8 mouse cellular contexts compared by ENCODE assay signal in the genomic region with DNA sequence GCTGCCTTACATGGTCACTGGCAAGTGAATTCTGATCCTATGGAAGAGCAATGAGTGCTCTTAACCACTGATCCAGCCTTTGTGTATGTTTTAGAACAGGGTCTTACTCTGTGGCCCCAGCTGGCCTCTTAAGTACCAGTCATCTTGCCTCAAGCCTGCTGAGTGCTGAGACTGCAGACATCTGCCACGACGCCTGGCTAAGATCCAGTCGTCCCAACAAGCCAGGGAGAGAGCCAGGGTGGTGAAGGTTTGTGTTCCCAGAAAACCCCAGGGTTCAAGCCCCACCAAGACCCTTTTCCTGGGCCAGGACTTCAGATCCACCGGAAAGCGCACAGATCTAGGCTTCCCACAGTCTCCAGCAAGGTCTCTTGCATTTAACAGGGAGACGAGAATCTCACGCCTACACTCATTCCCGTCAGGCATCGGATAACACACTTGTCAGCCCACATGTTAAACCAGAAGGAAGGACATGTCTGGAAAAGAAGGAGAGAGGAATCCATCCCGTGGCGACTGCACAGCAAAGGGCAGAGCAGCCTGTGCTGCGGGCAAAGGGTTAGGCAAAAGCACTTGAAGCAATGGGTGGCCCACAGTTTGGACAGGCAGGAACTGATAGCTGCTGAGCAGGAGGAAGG. TPM values are rescaled to one million over a fixed set of nuclear protein-coding genes. Genes with fewer than 3 reads are reported as not detected.
DNase-seq lines count a peak whose midpoint lies in the region; ATAC-seq and TF ChIP-seq lines count a peak whose summit lies in the region.
"Had no signal": no experiment of that assay in that cellular context is flagged by ENCODE, and none has a peak within 500 bp of the region (broad histone marks: within the 10 kb centered on the region; RNA-seq: fewer than 3 reads in every experiment).

No protein-coding gene starts in this region.

- no peak for ATAC-seq in intestine, embryonic 15.5 days
- ATAC-seq in intestine, postnatal 0 days, result no peak
- 0 out of 2 replicates have a peak, but pooled peaks have one; percentile 12 for ATAC-seq in hindbrain, embryonic 16.5 days
- ATAC-seq in megakaryocyte progenitor cell, adult 5-6 weeks (replicated peaks; ENCODE audit: poor library complexity), result no peak

- H3K4me3 ChIP-seq in intestine, embryonic 15.5 days (replicated peaks), result no peak overlapping the region
- no peak overlapping the region for H3K4me3 ChIP-seq in intestine, postnatal 0 days (ENCODE audit: low read depth, low read length)
- H3K4me3 ChIP-seq in C2C12 (ENCODE audit: insufficient read depth, poor library complexity, severe bottlenecking), result no peak overlapping the region
- no peak overlapping the region for H3K4me3 ChIP-seq in hindbrain, embryonic 16.5 days (ENCODE audit: low read length)
- H3K4me3 ChIP-seq: liver, embryonic 15.5 days had no signal

- H3ac ChIP-seq in C2C12 (ENCODE audit: control insufficient read depth, insufficient read length, low read depth), result peak overlapping the region; percentile 58

- no peaks in the 10 kb centered on the region for H3K27me3 ChIP-seq in intestine, embryonic 15.5 days (replicated peaks)
- H3K27me3 ChIP-seq in intestine, postnatal 0 days (replicated peaks; ENCODE audit: control insufficient read depth, insufficient read depth, low read length), result no peaks in the 10 kb centered on the region
- H3K27me3 ChIP-seq in C2C12 (ENCODE audit: control insufficient read depth, insufficient read depth, insufficient read length), result no peaks in the 10 kb centered on the region
- H3K27me3 ChIP-seq in hindbrain, embryonic 16.5 days (replicated peaks; ENCODE audit: control insufficient read depth, insufficient read depth, low read length), result no peaks in the 10 kb centered on the region
- H3K27me3 ChIP-seq: liver, embryonic 15.5 days had no signal

- peaks cover 75% of the 10 kb centered on the region for H3K79me2 ChIP-seq in C2C12 (ENCODE audit: control insufficient read depth, insufficient read depth)

- H3K27ac ChIP-seq in intestine, embryonic 15.5 days, result peak overlapping the region; percentile 51; the same call in 1 of the 2 replicates
- H3K27ac ChIP-seq in intestine, postnatal 0 days (ENCODE audit: low read depth, low read length), result no peak overlapping the region
- no peak overlapping the region for H3K27ac ChIP-seq in hindbrain, embryonic 16.5 days (ENCODE audit: low read depth, low read length)
- H3K27ac ChIP-seq: liver, embryonic 15.5 days had no signal

- no peaks in the 10 kb centered on the region for H3K9me3 ChIP-seq in intestine, embryonic 15.5 days
- H3K9me3 ChIP-seq in intestine, postnatal 0 days (ENCODE audit: control insufficient read depth), result no peaks in the 10 kb centered on the region
- H3K9me3 ChIP-seq in hindbrain, embryonic 16.5 days (ENCODE audit: control insufficient read depth, low read length), result no peaks in the 10 kb centered on the region
- H3K9me3 ChIP-seq: liver, embryonic 15.5 days had no signal

- no peak overlapping the region for H3K4me2 ChIP-seq in intestine, embryonic 15.5 days (replicated peaks)
- no peak overlapping the region for H3K4me2 ChIP-seq in intestine, postnatal 0 days (replicated peaks; ENCODE audit: low read depth)
- H3K4me2 ChIP-seq in hindbrain, embryonic 16.5 days (ENCODE audit: low read length), result no peak overlapping the region

- DNase-seq in 3134 (ENCODE audit: extremely low read depth, insufficient read length, low spot score), result peak; percentile 70
- DNase-seq in spleen, postnatal 10 days (ENCODE audit: low spot score in 2 of 2), result no peak

- no peaks in the 10 kb centered on the region for H3K36me3 ChIP-seq in intestine, embryonic 15.5 days
- no peaks in the 10 kb centered on the region for H3K36me3 ChIP-seq in intestine, postnatal 0 days (ENCODE audit: control insufficient read depth, insufficient read depth)
- peaks cover 10% of the 10 kb centered on the region for H3K36me3 ChIP-seq in C2C12 (ENCODE audit: control insufficient read depth, insufficient read depth)
- no peaks in the 10 kb centered on the region for H3K36me3 ChIP-seq in hindbrain, embryonic 16.5 days (ENCODE audit: control insufficient read depth, insufficient read depth, low read length)
- H3K36me3 ChIP-seq: liver, embryonic 15.5 days had no signal

- 57% methylated on average over 12 of the region's 12 CpGs for WGBS in intestine, embryonic 15.5 days
- 64% methylated on average over 12 of the region's 12 CpGs for WGBS in intestine, postnatal 0 days
- 55% methylated on average over 12 of the region's 12 CpGs for WGBS in hindbrain, embryonic 16.5 days

- H3K9ac ChIP-seq in intestine, embryonic 15.5 days, result no peak overlapping the region
- H3K9ac ChIP-seq in intestine, postnatal 0 days (ENCODE audit: low read depth, low read length), result no peak overlapping the region
- no peak overlapping the region; the same call in 1 of the 2 replicates for H3K9ac ChIP-seq in hindbrain, embryonic 16.5 days (ENCODE audit: low read depth, low read length)
- H3K9ac ChIP-seq: liver, embryonic 15.5 days had no signal

- H3K79me3 ChIP-seq in C2C12 (ENCODE audit: low read depth), result peaks cover 15% of the 10 kb centered on the region

- TF ChIP-seq CTCF in intestine, postnatal 0 days (IDR thresholded peaks at IDR 0.05; ENCODE audit: low read depth), result no peak
- TF ChIP-seq CTCF in C2C12 (IDR thresholded peaks at IDR 0.05; ENCODE audit: control insufficient read depth, insufficient read depth, insufficient read length), result no peak

- H3K4me1 ChIP-seq in intestine, embryonic 15.5 days (replicated peaks), result peaks cover 22% of the 10 kb centered on the region
- no peaks in the 10 kb centered on the region; the same call in 1 of the 2 replicates for H3K4me1 ChIP-seq in intestine, postnatal 0 days (replicated peaks; ENCODE audit: control insufficient read depth, insufficient read depth, low read length)
- peaks cover 22% of the 10 kb centered on the region for H3K4me1 ChIP-seq in hindbrain, embryonic 16.5 days (ENCODE audit: control insufficient read depth, insufficient read depth, low read depth, low read length)

TF ChIP-seq in C2C12, 6 proteins besides CTCF, POLR2A, EP300 and RAD21:
- TF ChIP-seq FOSL1 (IDR thresholded peaks at IDR 0.05; ENCODE audit: insufficient read depth, low read length, poor library complexity, severe bottlenecking), result no peak
- TF ChIP-seq USF1 (IDR thresholded peaks at IDR 0.05; ENCODE audit: low read depth), result no peak
- TF ChIP-seq CEBPB (IDR thresholded peaks at IDR 0.05; ENCODE audit: low read depth), result no peak
- TF ChIP-seq MAX (IDR thresholded peaks at IDR 0.05), result no peak
- TF ChIP-seq MYOG (IDR thresholded peaks at IDR 0.05; ENCODE audit: control insufficient read depth, extremely low read depth, insufficient read length), result no peak
- TF ChIP-seq MYOD1 (IDR thresholded peaks at IDR 0.05; ENCODE audit: control insufficient read depth, insufficient read length, low read depth), result no peak

RNA-seq across cellular contexts. Expression of a gene that starts 20.0 kb away (rescaled TPM):
- polyA plus RNA-seq in intestine, embryonic 15.5 days (2015; fragmentation: Nextera tagmentation; extraction: Ambion mirVana), result 9.1 and 9.9 TPM in 2 replicates
- polyA plus RNA-seq in intestine, postnatal 0 days (2015; fragmentation: Nextera tagmentation; extraction: Ambion mirVana), result 1.7 TPM in 2 replicates
- polyA plus RNA-seq in C2C12 (2012; fragmentation: generic; extraction: Trizol), result 28.7 TPM
- 4.9 and 7.4 TPM in 2 replicates for polyA plus RNA-seq in hindbrain, embryonic 16.5 days (2015; fragmentation: Nextera tagmentation; extraction: Ambion mirVana)
- total RNA-seq in megakaryocyte progenitor cell, adult 5-6 weeks (2015), result not detected in 2 replicates
- 0.41 TPM in 1 of 2 replicates, not detected in the other for total RNA-seq in megakaryocyte progenitor cell, adult 5-6 weeks (2017)
